Mouse (Mus musculus) left cerebral cortex, adult 11 months (tissue): ENCODE data around the gene Odf3l1.
"Not testable (repeated sequence)": the region's sequence is repeated elsewhere in the genome, so short reads cannot be mapped to it uniquely, and the experiment has no call there.

Experiments used
- DNase-seq: peaks from one replicate; pipeline ENCODE4 v3.0.0; 2022; ENCODE audit warnings: low spot score

Gene Odf3l1

DNA sequence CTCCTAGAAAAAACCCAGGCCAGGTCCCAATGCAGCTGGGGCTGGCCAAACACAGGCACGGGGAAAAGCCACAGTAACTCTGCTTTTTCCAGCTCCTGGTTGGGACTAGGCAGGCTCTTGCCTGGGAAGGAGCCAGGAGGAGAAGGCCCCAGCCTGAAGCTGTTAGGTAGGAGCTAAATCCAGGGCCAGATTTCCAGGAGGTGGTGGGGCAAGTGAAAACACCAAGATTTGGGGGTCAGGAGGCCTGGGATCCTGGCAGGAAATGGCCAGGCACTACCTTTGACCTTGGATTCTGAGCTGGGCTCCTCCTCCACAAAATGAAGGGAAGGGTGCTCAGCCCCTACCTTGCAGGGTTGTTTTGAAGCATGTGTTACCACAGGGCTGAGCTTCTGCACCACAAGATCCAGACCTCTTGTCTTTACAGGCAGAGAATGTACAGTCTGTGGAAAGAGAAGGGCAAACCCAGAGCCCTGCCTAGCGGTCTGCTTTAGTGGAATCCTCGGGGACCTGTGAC, at the start of gene Odf3l1:
Gene Odf3l1 (minus strand): TSS at position 464 of the 514 bp plus-strand sequence.
- no peak for DNase-seq

DNA sequence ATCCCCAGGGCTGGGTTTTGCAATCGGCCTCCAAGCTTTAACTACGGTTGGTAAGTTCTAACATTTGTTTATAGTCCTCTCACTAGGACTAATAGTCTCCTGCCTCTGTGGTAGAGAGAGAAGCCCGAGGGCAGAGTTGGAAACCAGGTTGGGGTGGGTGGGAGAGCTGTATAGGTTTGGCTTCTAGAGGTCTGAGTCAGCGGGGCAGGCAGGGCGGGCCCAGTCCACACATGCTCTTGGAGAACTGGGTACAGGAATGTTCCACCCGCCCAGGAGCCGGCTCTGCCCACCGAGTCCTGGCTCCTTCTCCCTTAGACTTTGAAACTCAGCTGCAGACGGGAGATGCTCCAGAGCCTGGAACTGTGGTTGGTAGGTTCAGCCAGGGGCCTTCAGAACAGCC, 49.5 kb upstream of the Odf3l1 start:
- no peak for DNase-seq

DNA sequence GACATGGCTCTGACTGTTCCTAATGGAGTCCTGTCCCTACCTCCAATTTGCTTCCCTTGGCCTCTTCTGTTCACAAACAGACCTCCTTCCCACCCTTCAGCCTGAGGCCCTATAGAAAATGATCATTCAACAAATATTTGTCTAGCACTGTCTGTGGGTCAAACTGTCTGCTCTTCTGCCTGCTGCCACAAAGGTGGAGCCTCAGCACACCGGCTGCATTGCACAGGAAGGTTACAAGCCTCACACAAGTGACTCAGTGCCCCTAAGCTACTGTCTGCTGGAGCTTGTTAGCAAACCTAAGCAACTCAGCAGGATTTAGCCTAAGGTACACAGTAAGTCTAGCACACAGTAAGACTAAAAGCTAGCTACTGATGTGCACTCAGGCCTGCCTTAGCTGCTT, 46.5 kb upstream of the Odf3l1 start:
- no peak for DNase-seq

DNA sequence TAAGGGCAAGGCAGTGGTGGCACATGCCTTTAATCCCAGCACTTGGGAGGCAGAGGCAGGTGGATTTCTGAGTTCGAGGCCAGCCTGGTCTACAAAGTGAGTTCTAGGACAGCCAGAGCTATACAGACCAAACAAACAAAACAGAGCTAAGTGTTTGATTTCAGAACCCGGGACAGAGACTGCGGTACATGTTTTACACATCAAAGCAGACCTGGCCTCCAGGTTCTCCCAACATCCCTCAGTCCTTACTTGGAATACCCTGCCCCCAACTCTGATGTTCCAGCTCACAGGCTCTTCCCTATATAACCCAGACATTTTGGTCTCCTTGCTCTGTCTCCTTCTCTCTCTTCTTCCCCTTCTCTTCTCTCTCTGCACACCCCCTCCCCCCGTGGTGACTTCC, 45.5 kb upstream of the Odf3l1 start:
- not testable (repeated sequence) for DNase-seq

DNA sequence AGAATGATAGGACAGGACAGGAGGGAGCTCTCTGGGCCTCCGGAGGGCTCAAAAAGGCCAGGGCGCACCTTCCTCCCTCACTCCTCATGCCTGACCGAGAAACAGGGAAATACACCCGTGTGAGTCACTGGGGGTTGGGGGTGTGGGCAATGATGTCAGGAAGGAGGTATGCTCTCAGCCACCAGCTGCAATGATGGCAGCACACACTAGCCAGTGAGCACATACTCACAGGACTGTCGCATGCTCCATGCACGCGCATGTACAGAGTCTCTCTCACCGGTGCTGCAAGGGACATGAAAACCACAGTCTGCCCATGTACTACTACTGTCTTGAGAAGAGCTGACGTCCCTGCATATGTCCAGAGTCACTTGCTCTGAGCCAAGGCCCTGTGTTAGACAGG, 43.1 kb upstream of the Odf3l1 start:
- DNase-seq: no peak

DNA sequence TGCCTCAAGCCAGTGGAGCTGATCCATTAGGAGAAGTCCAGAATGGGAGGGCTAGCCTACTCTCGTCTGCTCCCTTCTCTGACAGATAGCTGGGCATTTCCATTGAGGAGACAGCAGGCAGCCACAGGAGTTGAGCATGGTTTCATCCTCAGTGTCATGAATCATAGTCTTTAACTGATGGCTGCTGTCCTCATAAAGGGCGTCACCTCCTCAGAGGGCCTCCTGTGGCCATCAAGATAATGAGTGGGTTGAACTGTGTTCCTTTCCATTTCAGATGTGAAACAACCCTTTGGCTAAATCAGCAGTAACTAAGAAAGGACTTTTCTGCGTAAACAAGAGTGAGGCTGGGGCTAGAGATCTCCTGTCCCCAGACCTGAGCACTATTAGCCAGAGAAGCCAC, 39.2 kb upstream of the Odf3l1 start:
- DNase-seq: no peak

DNA sequence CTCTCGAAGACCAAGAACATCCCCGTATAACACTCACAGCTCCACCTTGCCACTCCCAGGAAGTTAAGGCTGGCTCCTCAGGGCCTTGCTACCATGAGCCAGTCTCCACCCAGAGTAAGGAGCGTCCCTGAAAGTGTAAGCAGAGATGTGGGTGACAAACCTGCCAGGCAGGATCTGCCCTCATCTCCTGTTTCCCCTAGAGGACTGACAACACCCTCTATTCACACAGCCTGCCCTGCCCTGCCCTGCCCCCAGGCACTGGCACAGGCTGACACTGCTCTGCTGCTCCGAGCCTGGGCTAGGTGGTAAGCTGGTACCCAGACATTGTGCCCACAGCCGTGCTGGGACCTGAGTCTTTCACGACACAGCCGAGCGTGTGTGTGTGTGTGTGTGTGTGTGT, 36.7 kb upstream of the Odf3l1 start:
- no peak for DNase-seq

DNA sequence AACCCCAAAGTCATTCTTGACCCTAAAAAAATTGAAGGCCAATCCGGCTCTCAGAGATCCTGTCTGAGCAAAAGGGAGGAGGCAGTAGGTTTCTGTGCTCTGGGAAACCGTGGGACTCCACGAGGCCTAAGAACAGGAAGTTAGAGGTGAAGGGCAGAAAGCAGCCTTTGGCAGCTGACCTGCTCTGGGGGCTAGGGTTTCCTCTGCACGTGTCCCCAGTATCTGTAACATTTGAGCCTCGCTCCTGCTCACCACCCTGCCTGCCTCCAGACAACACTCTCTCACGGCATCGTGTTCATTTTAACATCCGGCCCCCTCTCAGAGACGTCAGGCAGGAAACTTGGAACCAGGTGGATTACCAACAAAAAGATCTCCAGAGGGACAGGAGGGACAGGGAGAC, 36.1 kb upstream of the Odf3l1 start:
- no peak for DNase-seq

DNA sequence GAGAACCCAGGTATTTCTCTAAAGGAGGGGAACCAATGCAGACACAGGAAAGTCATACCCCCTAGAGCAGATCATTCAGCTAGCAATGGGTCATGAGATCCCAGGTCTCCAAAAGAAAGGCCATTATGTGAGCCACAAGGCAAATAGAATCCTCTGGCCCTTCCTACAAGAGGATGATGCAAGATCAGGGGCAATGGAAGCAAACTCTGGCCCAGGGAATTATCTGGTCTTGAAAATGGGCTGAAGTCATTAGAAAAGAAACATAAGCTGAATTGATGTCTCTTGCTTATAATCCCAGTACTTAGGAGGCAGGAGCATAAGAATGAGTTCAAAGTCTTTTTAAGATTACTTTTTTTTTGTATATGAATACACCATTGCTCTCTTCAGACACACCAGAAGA, 35.6 kb upstream of the Odf3l1 start:
- DNase-seq: no peak

DNA sequence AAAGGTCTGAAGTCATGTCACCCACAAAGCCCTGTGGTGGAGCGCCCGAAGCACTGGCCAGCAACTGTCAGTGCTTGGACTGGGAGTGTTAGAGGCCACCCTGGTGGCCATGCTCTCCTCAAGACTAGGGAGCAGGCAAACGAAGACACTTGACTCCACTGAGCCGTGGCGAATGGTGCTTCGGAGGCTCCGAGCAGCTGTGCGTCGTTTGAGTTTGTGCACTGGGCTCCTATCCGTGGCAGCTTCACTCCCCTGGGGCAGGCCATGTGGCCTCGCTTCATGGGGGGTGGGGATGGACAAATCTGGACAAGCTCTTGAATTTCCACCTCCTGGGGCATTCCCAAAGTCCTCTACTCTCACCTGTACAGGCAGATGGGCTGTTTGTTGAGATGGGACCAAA, 34.9 kb upstream of the Odf3l1 start:
- DNase-seq: no peak

DNA sequence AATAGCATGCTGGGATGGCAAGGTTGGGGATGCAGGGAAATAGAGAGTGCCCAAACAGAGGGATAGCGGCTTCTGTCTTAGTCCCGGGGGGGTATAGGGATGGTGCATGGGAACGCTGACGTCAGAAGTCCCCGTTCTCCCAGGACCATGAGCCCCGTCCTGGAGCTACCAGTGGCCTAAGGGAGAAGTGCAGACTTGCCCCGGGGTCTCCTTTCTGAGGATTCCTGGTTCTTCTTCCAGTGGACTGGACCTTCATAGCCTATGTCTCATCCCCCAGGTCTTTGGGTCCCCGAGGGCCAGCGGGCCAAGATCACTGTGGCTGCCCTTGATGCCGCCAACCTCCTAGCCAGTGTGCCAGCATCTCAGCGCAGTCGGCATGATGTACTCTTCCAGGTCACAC, 32.3 kb upstream of the Odf3l1 start:
- DNase-seq: no peak

DNA sequence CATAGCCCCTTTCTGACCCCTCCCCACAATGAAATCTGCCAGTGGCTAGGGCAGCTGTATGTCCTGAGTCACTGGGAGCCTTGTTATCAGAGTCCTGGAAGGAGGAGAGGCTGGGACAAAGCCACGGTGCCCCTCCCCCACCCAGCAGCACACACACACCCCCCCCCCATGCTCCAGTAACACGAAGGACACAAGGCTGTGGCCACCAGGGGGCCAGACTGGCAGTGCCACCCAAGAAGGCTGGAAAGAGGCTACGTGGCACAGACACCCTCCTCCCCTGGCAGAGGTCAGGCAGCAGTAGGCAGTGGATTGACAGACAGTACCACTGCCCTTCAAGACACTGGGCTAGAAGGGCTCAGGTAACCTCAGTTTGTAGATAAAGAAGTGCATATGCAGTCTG, 29.5 kb upstream of the Odf3l1 start:
- DNase-seq: no peak

DNA sequence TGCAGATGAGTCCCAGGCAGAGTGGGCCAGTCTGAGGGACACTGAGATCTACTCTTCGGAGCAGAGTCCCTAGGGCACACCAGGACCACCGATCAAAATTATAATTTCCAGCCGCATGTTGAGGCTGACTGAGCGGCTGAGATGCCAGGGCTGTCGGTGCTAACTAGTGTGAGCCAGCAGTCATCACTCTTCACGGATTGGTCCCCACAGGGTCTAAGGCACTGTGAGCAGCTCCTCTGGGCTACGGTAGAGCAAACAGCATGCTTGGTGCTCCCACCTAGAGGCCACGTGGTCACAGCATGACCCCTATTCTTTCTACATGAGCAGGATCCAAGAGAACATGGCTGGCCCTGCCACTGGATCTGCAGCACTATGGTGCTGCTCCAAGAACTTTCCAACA, 28.8 kb upstream of the Odf3l1 start:
- no peak for DNase-seq

DNA sequence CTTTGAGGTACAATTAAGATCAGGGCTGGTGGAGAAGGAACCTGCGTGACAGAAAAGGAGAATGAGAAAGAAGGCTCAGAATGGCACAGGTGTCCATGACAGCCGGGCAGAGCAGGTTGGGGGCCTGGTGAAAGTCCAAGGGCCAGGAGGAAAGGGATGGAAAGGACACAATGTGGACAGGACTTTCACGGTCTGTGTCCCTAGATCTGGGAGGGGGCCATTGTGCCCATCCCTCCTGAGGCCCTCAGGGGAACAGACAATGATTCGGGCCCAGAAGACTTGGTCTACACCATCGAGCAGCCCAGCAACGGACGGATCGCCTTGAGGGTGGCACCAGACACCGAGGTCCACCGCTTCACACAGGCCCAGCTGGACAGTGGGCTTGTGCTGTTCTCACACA, 27.6 kb upstream of the Odf3l1 start:
- DNase-seq: no peak

DNA sequence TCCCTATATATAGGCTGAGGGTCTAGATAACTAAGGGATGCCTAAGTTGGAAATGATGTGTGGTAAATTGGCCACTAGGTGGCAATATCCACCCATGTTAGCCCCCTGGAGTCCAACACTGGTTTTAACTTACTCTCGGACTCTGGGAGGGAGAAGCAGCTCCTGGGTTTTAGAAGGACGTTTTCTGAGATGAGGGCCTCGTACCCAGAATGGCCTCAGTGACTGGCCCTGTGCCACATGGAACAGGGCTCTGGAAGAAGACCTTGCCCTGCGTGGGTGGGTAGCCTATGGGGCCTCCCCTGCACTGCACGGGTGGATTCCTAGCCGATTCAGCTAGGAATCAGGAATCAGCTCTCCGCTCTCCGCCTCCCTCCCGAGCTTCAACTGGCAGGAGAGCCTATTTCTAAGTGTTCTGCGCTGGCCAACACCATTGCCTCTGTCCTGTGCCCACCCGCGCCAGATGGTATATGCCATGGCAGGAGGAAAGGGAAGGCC, 27.1 kb upstream of the Odf3l1 start:
- DNase-seq: peak; percentile 70

DNA sequence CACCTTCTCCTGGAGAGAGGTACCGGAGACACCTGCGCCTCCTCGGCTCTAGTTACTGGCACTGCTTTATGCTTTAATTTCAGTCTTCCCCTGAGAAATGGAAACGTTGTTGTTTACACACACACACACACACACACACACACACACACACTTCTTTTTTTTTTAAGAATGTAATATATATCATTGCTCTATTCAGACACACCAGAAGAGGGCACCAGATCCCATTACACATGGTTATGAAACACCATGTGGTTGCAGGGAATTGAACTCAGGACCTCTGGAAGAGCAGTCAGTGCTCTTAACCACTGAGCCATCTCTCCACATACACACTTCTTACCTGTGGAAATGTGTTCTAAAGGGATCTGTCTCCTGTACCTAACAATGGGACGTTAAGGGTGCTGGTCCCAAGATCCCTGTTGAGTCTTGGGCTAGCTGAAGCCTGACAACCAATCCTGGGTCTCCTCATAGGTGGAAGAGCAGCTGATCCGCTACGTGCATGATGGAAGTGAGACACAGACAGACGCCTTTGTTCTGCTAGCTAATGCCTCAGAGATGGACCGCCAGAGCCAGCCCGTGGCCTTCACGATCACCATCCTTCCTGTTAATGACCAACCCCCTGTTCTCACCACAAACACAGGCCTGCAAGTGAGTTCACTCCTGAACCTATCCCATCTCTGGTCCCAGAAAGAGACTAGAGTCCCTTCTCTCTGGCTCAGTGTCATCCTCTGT, 26.2 kb upstream of the Odf3l1 start:
- DNase-seq: no peak

DNA sequence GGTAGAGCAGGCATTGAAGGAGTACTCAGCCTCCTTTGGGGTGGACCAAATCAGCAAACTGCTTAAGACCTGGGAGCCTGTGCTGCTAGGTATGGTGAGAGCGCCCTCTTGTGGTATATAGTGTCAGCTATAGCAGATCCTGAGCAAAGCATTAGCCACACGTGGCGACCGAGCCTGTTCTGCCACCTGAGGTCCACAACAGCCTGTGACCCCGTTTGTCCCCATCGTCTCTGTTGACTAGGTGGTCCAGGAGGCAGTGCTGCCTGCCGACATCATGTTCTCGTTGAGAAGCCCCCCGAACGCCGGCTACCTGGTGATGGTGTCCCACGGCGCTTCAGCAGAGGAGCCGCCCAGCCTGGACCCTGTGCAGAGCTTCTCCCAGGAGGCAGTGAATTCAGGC, 25.3 kb upstream of the Odf3l1 start:
- peak; percentile 84 for DNase-seq

DNA sequence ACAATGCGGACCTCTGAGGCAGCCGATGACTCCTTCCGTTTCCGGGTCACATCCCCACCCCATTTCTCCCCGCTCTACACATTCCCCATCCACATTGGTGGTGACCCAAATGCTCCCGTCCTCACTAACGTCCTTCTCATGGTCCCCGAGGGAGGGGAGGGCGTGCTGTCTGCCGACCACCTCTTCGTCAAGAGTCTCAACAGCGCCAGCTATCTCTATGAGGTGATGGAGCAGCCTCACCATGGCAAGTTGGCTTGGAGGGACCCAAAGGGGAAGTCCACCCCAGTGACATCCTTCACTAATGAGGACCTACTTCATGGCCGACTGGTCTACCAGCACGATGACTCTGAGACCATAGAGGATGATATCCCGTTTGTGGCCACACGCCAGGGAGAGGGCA, 23.1 kb upstream of the Odf3l1 start:
- no peak for DNase-seq

DNA sequence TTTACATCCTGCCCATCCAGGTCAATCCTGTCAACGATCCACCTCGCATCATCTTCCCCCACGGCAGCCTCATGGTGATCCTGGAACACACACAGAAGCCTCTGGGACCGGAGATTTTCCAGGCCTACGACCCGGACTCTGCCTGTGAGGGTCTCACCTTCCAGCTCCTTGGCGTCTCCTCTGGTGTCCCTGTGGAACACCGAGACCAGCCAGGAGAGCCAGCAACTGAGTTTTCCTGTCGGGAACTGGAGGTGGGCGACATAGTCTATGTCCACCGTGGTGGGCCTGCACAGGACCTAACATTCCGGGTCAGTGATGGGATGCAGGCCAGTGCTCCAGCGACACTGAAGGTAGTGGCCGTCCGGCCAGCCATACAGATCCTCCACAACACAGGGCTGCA, 22.1 kb upstream of the Odf3l1 start:
- no peak for DNase-seq

DNA sequence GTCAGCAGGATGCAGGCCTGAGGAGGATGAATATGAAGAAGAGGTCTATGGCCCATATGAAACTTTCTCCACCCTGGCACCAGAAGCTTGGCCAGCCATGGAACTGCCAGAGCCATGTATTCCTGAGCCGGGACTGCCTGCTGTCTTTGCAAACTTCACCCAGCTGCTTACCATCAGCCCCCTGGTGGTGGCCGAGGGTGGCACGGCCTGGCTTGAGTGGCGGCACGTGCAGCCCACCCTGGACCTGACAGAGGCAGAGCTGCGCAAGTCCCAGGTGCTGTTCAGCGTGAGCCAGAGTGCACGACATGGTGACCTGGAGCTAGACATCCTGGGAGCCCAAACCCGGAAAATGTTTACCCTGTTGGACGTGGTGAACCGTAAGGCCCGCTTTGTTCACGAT, 21.6 kb upstream of the Odf3l1 start:
- DNase-seq: no peak

DNA sequence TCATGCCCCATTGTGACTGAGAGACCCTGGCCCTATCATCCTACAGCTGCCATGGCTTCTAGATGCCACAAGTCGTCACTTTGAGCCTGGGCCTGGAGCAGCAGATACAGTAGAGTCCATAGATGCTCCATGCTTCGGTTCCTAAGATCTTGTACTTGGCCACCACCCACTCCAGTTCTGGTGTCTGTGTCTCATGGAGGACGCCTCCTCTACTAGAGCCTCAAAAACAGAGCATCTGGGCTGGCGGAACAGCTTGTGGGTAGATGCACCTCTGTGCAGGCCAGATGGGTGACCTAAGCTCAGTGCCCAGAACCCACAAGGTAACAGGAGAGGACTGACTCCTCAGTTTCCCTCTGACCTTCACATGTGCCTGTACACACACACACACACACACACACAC, 19.8 kb upstream of the Odf3l1 start:
- no peak for DNase-seq

DNA sequence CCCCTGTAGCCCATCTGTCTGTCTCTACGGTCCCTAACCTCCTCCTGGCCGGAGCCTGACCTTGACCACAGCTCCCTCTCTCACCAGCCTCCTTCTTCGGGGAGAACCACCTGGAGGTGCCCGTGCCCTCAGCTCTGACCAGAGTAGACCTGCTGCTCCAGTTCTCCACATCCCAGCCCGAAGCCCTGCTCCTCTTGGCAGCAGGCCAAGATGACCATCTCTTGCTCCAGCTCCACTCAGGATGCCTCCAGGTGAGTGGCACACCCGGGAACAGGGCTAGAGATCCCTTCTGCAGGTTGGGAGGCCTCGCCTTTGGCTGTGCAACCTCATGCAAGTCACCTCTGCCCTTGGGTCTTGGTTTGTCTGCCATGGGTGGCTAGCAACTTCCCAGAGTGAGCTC, 19.0 kb upstream of the Odf3l1 start:
- no peak for DNase-seq

DNA sequence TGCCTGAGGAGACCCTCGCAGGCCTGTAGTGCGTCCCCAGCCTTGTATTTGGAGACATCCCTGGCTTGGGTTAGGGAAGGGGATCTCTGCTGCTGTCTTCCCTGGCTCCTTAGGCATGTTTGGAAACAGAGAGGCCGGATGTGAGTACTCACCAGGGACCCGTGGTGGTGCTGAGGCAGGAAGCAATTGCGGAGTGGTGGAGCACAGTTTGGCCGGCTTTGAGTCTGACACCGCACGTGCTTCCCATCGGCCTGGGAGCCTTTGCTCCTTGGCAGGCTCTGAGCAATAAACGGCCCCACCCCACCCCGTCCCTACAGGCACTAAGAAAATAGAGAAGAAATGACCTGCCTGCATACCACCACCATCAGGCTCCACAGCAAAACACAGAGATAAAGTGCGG, 18.3 kb upstream of the Odf3l1 start:
- no peak for DNase-seq

DNA sequence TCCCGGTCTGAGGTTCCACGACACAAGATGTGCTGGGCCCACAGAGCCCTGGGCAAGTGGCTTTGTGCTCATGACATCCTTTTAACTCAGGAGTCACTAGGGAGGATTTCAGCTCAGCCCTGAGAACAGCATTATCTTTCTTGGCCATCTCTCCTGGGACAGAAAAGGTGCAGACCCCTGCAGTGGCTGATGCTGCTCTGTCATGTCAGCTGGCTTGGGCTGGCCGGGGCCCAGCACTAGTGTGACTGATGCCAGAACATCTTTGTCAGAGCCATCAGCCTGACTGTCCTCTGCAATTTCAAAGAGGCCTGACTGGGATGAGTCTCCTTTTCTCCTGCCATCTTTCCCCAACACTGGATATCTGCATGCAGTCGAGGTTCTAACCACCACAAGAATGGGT, 17.8 kb upstream of the Odf3l1 start:
- DNase-seq: no peak
